Mouse (Mus musculus): Measurements from ENCODE around the gene Ccdc61. TPM values are rescaled to one million over a fixed set of nuclear protein-coding genes. Genes with fewer than 3 reads are reported as not detected.
"Not testable (repeated sequence)": the region's sequence is repeated elsewhere in the genome, so short reads cannot be mapped to it uniquely, and the experiment has no call there.

Ccdc61 gene
- polyA plus RNA-seq, 1 experiment from 2014 or later, result 29.4 TPM

DNA sequence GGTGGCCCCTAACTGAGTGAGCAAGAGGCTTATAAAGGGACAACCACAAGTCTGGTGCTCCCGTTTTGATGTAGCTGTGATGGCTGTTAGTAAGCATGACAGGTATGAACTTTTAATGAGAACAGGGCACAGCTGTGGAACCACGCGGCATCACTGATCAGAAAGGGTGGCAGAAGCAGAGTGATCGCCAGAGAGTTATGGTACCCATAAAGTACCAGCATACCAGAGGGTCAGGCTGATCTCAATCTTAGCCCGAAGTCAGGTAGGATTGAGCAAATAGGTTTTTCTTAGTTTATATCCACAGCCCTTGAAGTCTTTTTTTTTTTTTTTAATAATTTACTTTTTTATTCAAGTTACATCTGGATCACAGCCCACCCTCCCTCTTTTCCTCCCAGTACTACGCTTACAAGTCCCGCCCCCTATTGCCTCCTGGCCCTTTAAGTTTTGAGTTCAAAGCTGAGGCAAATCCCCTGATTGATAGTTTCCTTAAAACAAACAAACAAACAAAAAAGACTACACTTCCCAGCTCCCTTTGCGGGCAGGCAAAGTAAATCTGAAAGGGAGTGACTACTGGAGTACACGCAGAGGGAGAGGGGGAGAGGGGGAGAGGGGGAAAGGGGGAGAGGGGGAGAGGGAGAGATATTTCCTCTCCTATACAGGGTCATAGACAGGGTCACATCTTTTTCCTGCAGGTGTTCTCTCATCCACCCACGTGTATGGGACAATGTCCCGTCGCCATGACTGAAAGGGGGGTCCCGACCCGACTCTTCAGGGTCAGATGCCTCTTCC, 38.0 kb downstream of the Ccdc61 start:
- no peaks in the 10 kb centered on the region for H3K36me3 ChIP-seq
- no peak overlapping the region for H3K27ac ChIP-seq
- H3K4me3 ChIP-seq, result peak overlapping the region; percentile 55
- H3K27me3 ChIP-seq (ENCODE audit: insufficient read depth, poor library complexity, severe bottlenecking), result no peaks in the 10 kb centered on the region
- WGBS, result 34% methylated on average over 13 of the region's 14 CpGs
- peaks cover 10% of the 10 kb centered on the region; the same call in 1 of the 2 replicates for H3K4me1 ChIP-seq
- no peak for DNase-seq (ENCODE audit: low spot score)
- H3K9me3 ChIP-seq, result 0 out of 2 replicates have a peak, but pooled peaks cover 7% of the 10 kb centered on the region

GRCm38 (mm10) chr7:18871031-18871430, 39.2 kb downstream of the Ccdc61 start, which contains the start of gene Pglyrp1:
Gene Pglyrp1, plus strand, starts transcription at chr7:18871331.
- DNase-seq (ENCODE audit: low spot score); H3K9me3 ChIP-seq; H3K36me3 ChIP-seq; H3K27ac ChIP-seq; H3K4me3 ChIP-seq; H3K27me3 ChIP-seq (ENCODE audit: insufficient read depth, poor library complexity, severe bottlenecking); H3K4me1 ChIP-seq: not testable (repeated sequence)
- WGBS, result 100% methylated on average over 1 of the region's 8 CpGs

- H3K4me3 ChIP-seq, result no peak overlapping the region
- no peak overlapping the region for H3K27ac ChIP-seq
- H3K9me3 ChIP-seq, result peaks cover 11% of the 10 kb centered on the region; the same call in 1 of the 2 replicates
- no peak for DNase-seq (ENCODE audit: low spot score)
- WGBS, result 77% methylated on average over 2 of the region's 2 CpGs
- no peaks in the 10 kb centered on the region for H3K27me3 ChIP-seq (ENCODE audit: insufficient read depth, poor library complexity, severe bottlenecking)
- no peaks in the 10 kb centered on the region for H3K36me3 ChIP-seq
- H3K4me1 ChIP-seq, result peaks cover 10% of the 10 kb centered on the region; the same call in 1 of the 2 replicates
These were observed 41.7 kb downstream of the Ccdc61 start for GRCm38 (mm10) chr7:18868491-18868890.

GRCm38 (mm10) chr7:18862801-18863200, 47.4 kb downstream of the Ccdc61 start:
- Histone ChIP-seq H3K4me1 (peaks cover 11% of the 10 kb centered on the region), H3K36me3 (no peaks in the 10 kb centered on the region), H3K9me3 (peaks cover 5% of the 10 kb centered on the region; the same call in 1 of the 2 replicates), H3K27me3 (ENCODE audit: insufficient read depth, poor library complexity, severe bottlenecking) (no peaks in the 10 kb centered on the region), H3K4me3 (no peak overlapping the region), H3K27ac (no peak overlapping the region)
- WGBS, result 75% methylated on average over 6 of the region's 6 CpGs
- DNase-seq (ENCODE audit: low spot score), result no peak

DNA sequence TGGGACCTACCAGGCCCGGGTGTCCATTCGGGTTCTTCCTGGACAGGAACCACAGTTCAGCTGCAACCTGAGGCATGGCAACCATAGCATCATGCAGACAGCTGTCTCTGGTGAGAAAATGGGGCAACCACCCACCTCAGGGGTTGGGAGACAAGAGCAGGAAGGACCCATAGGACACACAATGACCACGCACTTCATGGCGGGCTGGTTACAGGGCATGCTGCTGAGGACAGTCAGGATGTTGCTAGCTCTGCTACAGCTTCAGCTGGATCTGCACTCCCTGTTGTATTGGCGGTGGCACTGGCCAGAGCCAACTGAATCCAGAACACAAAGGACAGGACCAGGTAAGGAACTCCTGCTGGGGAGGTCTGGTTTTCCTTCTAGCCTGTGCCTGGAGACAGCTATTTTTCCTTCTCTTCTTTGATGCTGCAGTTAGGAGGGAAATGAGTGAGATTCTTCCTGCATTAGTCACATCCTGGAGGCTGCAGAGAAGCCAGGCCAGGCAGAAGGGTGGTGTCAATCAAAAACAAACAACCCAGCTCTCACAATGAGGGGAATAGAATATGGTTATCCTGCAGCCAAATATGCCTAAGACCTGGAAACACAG, 51.8 kb downstream of the Ccdc61 start:
- 66% methylated on average over 5 of the region's 5 CpGs for WGBS
- H3K27ac ChIP-seq, result peak overlapping the region; percentile 77; the same call in 1 of the 2 replicates
- peaks cover 12% of the 10 kb centered on the region for H3K4me1 ChIP-seq
- no peak for DNase-seq (ENCODE audit: low spot score)
- H3K4me3 ChIP-seq, result no peak overlapping the region
- no peaks in the 10 kb centered on the region for H3K36me3 ChIP-seq
- no peaks in the 10 kb centered on the region; the same call in 1 of the 2 replicates for H3K9me3 ChIP-seq
- H3K27me3 ChIP-seq (ENCODE audit: insufficient read depth, poor library complexity, severe bottlenecking), result no peaks in the 10 kb centered on the region

DNA sequence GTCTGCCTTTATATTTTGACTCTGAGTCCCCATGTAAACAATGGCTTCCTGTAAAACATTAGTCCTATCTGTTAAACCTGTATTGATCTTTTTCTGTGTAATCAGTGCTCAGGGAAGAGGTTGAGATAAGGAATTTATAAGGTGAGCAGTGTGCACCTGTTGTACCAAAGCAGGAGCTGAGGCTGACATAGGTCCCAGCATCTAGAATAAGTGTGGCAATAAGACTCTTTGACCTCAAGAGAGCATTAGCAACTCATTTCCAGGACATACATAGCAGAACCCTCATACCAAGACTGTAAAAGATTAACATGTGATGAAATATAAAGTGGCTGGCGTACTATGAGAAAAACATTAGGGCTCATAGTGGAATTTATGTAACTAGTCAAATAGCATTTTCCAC, 61.8 kb downstream of the Ccdc61 start:
- no peaks in the 10 kb centered on the region for H3K9me3 ChIP-seq
- 73% methylated on average over 1 of the region's 1 CpGs for WGBS

DNA sequence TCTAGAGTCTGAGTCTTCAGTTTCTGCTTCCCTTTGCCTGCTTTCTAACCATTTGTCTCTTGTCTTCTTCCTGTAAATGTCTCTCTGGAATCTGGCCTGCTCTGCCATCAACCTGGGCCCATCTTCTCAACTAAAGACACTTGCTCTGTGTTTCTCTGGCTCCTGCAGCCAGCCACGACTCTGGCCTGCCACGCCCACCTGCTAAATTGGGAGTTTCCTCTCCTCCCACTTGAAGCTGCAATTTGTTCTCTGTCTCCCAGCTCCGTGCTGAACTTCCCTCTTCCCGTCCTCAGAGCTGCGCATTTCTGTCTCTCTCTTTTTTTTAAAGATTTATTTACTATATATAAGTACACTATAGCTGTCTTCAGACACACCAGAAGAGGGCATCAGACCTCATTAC, 65.4 kb downstream of the Ccdc61 start:
- WGBS, result 32% methylated on average over 5 of the region's 5 CpGs
- no peak for DNase-seq (ENCODE audit: low spot score)
- Histone ChIP-seq H3K4me3 (no peak overlapping the region), H3K27me3 (ENCODE audit: insufficient read depth, poor library complexity, severe bottlenecking) (no peaks in the 10 kb centered on the region), H3K4me1 (peaks cover 3% of the 10 kb centered on the region; the same call in 1 of the 2 replicates), H3K36me3 (no peaks in the 10 kb centered on the region), H3K27ac (no peak overlapping the region), H3K9me3 (no peaks in the 10 kb centered on the region)

More for the DNA sequence above, 61.8 kb downstream of the Ccdc61 start:
- Histone ChIP-seq H3K27ac (no peak overlapping the region), H3K36me3 (no peaks in the 10 kb centered on the region), H3K4me1 (no peaks in the 10 kb centered on the region), H3K4me3 (no peak overlapping the region), H3K27me3 (ENCODE audit: insufficient read depth, poor library complexity, severe bottlenecking) (no peaks in the 10 kb centered on the region)
- DNase-seq (ENCODE audit: low spot score), result no peak

DNA sequence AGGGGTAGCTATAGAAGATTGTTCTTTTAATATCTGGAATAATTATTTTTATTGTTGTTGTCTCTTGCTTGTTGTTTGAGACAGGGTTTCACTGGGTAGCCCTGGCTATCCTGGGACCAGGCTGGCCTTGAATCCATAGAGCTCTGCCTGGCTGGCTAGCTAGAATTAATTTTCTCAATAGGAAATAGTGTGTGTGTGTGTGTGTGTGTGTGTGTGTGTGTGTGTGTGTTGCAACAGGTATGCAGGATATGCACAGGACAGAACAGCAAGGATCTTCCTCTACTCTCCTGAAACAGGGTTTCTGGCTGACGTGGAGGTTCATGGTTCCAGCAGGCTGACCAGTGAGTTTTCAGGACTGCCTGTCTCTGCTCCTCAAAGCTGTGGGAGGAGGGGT, 69.0 kb downstream of the Ccdc61 start:
- no peak overlapping the region for H3K27ac ChIP-seq
- no peaks in the 10 kb centered on the region for H3K36me3 ChIP-seq
- 94% methylated on average over 1 of the region's 1 CpGs for WGBS
- peaks cover 3% of the 10 kb centered on the region; the same call in 1 of the 2 replicates for H3K4me1 ChIP-seq
- no peak for DNase-seq (ENCODE audit: low spot score)
- H3K4me3 ChIP-seq, result peak overlapping the region; percentile 60; the same call in 1 of the 2 replicates
- no peaks in the 10 kb centered on the region for H3K9me3 ChIP-seq
- H3K27me3 ChIP-seq (ENCODE audit: insufficient read depth, poor library complexity, severe bottlenecking), result no peaks in the 10 kb centered on the region

Other genes starting within 250 kb of the Ccdc61 start
- gene Psg20, start 224.2 kb downstream of the Ccdc61 start, polyA plus RNA-seq (2016; fragmentation: Nextera tagmentation; extraction: Ambion mirVana), result not detected in 2 replicates
- gene Psg22, start 192.3 kb downstream of the Ccdc61 start, polyA plus RNA-seq (2016; fragmentation: Nextera tagmentation; extraction: Ambion mirVana), result not detected in 2 replicates
- not detected in 2 replicates for gene Psg19, start 111.9 kb downstream of the Ccdc61 start, polyA plus RNA-seq (2016; fragmentation: Nextera tagmentation; extraction: Ambion mirVana)
- gene Psg17, start 88.8 kb downstream of the Ccdc61 start, polyA plus RNA-seq (2016; fragmentation: Nextera tagmentation; extraction: Ambion mirVana), result not detected in 2 replicates
- 0.04 and 0.21 TPM in 2 replicates for gene Mill2, start 70.4 kb downstream of the Ccdc61 start, polyA plus RNA-seq (2016; fragmentation: Nextera tagmentation; extraction: Ambion mirVana)
- 0.26 and 0.43 TPM in 2 replicates for gene Pglyrp1, start 39.1 kb downstream of the Ccdc61 start, polyA plus RNA-seq (2016; fragmentation: Nextera tagmentation; extraction: Ambion mirVana)
- gene Nova2, start 15.5 kb upstream of the Ccdc61 start, polyA plus RNA-seq (2016; fragmentation: Nextera tagmentation; extraction: Ambion mirVana), result 0.53 and 0.57 TPM in 2 replicates
- not detected in 2 replicates for gene Nanos2, start 77.0 kb upstream of the Ccdc61 start, polyA plus RNA-seq (2016; fragmentation: Nextera tagmentation; extraction: Ambion mirVana)
- gene Mypop, start 80.8 kb upstream of the Ccdc61 start, polyA plus RNA-seq (2016; fragmentation: Nextera tagmentation; extraction: Ambion mirVana), result 2.1 and 3.3 TPM in 2 replicates
- gene Irf2bp1, start 93.6 kb upstream of the Ccdc61 start, polyA plus RNA-seq (2016; fragmentation: Nextera tagmentation; extraction: Ambion mirVana), result 14.9 and 27.0 TPM in 2 replicates
- gene Foxa3, start 113.1 kb upstream of the Ccdc61 start, polyA plus RNA-seq (2016; fragmentation: Nextera tagmentation; extraction: Ambion mirVana), result 0.36 and 8.6 TPM in 2 replicates
- gene Sympk, start 114.0 kb upstream of the Ccdc61 start, polyA plus RNA-seq (2016; fragmentation: Nextera tagmentation; extraction: Ambion mirVana), result 34.0 and 44.5 TPM in 2 replicates
- not detected in 2 replicates for gene Rsph6a, start 144.3 kb upstream of the Ccdc61 start, polyA plus RNA-seq (2016; fragmentation: Nextera tagmentation; extraction: Ambion mirVana)
- 14.8 and 18.0 TPM in 2 replicates for gene Dmwd, start 165.8 kb upstream of the Ccdc61 start, polyA plus RNA-seq (2016; fragmentation: Nextera tagmentation; extraction: Ambion mirVana)
- 16.9 and 17.7 TPM in 2 replicates for gene Dmpk, start 173.4 kb upstream of the Ccdc61 start, polyA plus RNA-seq (2016; fragmentation: Nextera tagmentation; extraction: Ambion mirVana)
- gene Six5, start 184.2 kb upstream of the Ccdc61 start, polyA plus RNA-seq (2016; fragmentation: Nextera tagmentation; extraction: Ambion mirVana), result 5.7 and 6.1 TPM in 2 replicates
- 1.7 and 2.1 TPM in 2 replicates for gene Gm4969, start 208.0 kb upstream of the Ccdc61 start, polyA plus RNA-seq (2016; fragmentation: Nextera tagmentation; extraction: Ambion mirVana)
- 12.2 and 13.1 TPM in 2 replicates for gene Fbxo46, start 209.4 kb upstream of the Ccdc61 start, polyA plus RNA-seq (2016; fragmentation: Nextera tagmentation; extraction: Ambion mirVana)
- gene Qpctl, start 238.9 kb upstream of the Ccdc61 start, polyA plus RNA-seq (2016; fragmentation: Nextera tagmentation; extraction: Ambion mirVana), result 10.8 and 12.1 TPM in 2 replicates
- 132 and 142 TPM in 2 replicates for gene Snrpd2, start 239.3 kb upstream of the Ccdc61 start, polyA plus RNA-seq (2016; fragmentation: Nextera tagmentation; extraction: Ambion mirVana)